Mouse (Mus musculus) spleen, postnatal 14 days (tissue): ENCODE measurements around the gene Wtap.
"Not testable (repeated sequence)": the region's sequence is repeated elsewhere in the genome, so short reads cannot be mapped to it uniquely, and the experiment has no call there.

ENCODE experiments used
- DNase-seq, 2 experiments: peaks; one replicate each; pipeline ENCODE4 v3.0.0; 2021 to 2022; ENCODE audit warnings: low spot score in 2 of 2

Wtap gene

DNA sequence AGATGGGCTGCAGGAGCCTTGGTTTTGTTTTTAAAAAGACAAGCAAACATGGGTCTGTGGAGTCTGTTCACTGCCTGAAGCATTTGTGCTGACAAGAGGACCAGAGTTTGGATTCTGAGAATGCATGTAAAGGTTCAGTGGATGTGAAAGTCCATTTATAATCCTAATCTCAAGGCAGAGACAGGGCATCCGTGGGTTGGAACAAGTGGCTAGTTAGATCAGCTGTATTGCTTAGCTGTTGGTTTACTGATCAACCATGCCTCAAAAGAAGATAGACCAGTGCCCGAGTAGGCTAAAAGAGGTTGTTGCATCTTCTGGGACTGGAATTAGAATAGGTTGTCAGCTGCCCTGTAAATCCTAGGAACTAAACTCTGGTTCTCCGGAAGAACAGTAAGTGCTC lies 30.5 kb downstream of the Wtap start:
- no peak for DNase-seq

DNA sequence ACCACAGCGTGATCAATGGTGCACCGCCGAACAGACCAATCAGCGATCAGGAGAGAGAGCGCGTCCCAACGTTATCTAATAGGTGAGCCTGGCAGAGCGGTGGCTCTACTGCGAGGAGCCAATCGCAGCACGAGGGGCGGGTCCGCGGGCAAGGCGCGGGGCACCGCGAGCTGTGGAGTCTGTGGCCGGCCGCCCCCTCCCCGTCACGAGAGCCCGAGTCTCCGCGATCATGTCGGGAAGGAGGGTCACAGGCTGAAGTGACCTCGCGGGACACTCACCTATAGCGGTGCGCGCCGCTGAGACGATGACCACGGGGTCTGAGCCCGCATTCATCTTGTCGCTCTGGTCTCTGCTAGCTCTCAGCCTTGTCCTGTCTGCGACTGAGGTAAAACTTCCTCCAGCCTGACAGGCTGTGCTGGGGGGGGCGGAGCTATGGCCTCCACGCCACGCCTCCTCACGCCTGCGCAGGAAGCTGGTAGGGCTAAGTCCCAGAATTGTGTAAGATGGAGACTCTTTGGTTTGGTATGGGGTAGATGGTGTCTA lies 33.6 kb downstream of the Wtap start, which contains the start of gene Acat2:
Acat2 (minus strand) TSS at position 417 of the 543 bp plus-strand sequence.
- peak; percentile 87 to 90 for DNase-seq

DNA sequence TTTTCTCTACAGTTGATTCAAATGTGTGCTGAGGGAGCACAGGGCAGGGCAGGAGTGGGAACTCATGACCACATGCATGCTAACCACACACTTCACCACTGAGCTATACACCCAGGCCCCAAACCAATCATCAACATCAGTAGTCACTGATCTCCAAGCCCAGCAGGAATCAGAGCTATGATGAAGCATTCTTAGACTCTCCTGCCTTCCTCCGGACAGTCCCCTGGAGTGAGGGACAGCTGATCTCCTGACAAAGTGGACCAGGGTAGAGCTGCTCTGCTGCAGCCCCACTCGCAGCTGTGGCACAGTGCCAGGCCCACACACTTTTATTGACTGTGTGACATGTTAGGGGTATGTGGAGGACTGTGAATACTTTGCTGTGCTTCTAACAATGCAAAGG lies 34.6 kb downstream of the Wtap start:
- DNase-seq: not testable (repeated sequence)

DNA sequence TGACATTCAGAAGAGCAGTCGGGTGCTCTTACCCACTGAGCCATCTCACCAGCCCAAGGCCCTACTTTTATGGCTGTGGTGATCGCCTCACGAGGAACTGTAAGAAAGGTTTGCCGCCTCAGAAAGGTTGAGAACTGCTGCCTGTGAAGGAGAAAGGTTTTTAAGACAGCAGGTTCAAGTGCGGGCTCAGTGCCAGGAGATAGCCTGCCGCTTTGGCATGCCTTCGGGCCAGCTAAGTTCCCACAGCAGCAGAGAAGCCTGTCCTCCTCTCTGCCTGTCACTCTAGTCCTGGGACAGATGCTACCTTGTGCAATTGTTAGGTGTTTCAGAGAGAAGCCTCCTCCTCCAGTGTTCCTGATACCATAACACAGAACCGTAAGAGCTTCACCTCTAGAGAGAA lies 37.3 kb downstream of the Wtap start:
- no peak for DNase-seq

DNA sequence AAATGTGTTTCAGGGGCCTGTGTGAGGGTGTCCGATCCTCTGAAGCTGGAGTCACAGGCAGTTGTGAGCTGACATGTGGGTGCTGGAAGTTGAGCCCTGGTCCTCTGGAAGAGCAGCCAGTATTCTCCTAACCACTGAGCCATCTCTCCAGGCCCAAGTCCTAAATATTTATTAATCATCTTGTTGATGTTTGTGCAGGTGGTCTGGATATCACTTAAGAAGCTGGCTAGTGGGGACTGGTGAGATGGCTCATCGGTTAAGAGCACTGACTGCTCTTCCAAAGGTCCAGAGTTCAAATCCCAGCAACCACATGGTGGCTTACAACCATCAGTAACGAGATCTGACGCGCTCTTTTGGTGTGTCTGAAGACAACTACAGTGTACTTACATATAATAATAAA lies 44.3 kb downstream of the Wtap start:
- no peak for DNase-seq

DNA sequence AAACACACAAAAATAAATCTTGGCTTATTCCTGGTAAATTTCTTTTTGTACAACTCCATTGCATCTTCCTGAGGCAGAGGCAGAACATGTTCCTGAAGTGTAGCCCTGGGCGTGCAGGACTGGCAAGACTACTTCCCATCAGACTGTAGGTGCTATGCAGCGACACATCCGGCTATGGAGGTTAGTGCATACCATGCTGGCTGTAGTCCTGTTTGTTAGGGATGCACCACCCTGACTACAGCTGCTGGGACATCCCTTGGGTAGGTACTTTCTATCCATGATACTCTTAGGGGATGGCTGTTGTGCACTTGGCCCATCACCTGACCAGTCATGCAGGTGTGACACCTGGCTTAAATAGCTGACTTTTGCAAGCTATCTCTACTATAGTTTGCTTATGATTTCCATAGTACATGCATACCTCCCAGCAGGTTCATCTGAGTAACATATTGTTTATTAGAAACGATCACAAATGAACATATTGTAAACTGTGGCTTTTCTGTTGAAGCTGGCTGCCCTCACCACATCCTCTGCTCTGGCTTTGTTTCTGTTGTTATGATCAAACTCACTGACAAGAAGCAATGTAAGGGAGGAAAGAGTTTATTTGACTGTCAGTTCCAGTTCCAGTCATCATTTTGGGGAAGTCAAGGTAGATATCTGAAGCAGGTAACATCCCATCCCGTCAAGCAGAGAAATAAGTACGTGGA lies 51.4 kb downstream of the Wtap start:
- DNase-seq: no peak

DNA sequence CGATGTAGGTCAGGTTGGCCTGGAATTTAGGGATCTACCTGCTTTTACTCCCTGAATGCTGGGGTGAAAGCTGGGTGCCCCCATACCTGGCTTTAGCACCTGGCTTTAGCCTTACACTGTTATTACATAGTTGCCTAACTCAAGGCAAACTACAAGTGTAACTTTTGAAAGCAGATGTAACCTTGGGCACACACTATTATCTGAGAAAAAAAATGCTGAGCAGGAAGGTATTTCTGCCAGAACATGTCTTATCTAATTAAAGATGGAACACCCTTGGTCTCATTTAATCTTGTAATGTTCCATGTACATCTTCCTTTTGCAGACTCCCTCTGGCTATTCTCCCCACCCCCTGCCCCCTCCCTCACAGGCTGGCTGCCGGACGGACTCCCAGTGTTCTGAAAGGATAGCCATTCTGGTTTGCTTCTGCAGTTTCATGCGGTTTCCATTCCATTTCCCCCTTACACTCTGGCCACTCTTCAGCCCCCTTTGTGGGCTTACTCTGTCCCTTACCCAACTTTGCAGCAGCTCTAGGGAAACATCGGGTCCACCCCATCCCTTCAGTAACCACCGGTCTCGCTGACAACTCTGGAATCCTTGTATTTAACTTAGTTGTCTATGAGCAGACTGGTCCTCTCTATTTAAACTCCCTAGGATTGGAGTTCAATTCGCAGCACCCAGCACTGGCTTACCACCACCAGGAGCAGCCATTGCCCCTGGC lies 52.3 kb downstream of the Wtap start:
- no peak for DNase-seq

DNA sequence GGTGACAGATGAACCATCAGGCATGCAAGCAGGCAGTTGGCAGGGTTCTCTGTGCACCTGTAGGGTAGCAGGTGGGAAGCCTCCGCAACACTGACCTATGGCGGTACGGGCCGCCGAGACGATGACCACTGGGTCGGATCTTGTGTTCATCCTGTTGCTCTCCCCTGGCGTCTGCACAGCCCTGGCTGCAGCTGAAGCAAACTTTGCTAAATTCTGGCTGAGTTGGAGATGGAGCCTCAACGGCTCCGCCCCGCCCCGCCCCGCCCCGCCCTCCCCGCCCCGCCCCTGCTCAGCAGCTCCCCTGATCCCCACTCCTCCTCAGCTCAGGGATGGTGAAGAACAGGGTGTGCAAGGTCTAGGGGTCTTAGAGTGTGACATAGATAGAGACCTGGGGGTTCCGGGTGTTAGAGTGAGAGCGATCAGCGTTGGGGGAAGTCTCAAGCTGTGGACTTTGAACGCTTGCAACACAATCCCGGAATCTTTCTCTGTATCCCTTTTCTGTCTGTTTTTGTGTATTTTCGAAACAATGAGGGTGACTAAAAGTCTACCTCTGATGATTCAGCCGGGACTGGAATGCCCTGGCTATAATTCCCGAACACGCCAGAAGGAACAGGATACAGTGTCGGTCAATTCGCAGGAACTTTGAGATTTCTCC lies 53.7 kb downstream of the Wtap start, which contains the start of gene Acat3:
Acat3 (minus strand) TSS at position 450 of the 655 bp plus-strand sequence.
- no peak for DNase-seq

DNA sequence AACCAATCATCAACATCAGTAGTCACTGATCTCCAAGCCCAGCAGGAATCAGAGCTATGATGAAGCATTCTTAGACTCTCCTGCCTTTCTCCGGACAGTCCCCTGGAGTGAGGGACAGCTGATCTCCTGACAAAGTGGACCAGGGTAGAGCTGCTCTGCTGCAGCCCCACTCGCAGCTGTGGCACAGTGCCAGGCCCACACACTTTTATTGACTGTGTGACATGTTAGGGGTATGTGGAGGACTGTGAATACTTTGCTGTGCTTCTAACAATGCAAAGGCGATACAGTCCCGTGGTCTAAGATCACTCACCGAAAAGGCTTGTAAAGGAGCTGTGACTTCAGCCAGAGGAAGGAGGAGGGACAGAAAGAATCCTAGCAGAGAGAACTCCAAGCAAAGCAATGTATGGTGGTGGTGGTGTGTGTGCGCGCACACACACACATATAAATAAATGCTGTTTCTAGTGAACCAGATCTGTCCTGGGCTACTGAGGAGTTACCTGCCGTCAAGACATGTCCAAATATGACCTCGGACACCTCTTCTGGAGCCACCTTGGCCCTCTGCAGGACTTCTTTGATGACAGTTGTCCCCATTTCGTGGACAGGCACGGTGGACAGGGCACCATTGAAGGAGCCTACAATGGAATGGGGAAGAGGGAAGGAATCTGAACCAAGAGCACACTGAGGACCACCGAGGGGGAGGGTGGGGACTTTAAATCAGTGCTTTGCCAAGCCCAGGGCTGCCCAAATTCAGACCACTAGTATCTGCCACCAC lies 54.4 kb downstream of the Wtap start:
- DNase-seq: not testable (repeated sequence)

DNA sequence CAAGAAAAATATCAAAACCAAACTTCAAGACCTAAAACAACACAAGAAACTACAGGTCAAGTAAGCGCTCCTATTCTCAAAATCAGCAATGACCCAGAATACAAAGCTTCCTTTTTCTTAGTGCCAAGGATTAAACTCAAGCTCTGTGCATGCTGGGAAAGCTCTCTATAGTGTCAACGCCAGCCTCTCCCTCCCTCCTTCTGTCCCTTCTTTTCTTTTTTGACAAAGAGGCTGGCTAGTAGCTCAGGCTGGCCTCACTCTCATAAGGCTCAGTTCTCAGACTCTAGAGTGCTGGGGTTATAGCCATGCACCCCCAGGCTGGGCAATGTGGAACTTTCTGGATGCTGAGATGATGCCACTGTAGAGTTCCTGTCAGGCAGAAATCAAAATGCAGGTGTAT lies 55.9 kb downstream of the Wtap start:
- no peak for DNase-seq

DNA sequence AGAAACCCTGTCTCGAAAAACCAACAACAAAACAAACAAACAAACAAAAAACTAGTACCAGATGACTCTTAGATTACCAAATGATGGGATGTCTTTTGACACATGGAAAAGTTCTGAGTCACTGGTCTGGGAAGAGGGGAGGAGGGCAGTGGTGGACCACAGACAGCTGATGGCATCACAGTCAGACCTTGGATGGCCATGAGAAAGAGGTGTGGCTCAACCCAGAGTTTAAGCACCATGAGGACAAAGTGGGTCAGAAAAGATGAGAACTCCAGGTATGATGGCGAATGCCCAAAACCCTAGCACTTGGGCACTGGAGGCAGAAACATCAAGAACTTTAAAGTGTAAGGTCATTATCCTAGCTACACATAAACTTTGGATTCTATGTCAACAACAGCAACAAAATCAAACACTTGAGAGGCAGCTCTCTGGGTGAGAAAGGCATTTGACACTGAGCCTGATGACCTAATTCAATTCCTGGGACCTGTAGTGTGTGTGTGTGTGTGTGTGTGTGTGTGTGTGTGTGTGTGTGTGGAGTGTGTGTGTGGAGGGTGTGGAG lies 56.5 kb downstream of the Wtap start:
- no peak for DNase-seq

DNA sequence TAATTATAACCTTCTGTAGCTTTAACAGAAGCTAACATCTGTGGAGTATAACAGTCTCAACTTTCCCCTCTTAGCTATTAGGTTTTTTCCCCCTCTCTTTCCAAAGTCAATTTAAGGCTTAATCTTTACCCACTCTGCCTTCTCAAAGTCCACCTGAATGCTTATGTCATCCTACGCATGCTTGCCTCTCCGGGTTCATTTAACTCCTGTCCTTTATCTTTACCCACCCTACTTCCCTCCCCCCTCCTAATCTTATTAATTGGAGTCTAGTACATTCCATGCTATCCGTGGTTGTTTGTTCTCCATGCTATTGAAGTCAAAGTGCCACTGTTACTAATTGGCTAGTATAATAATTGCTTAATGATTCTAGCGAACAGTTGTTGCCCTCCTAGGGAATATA lies 58.2 kb downstream of the Wtap start:
- DNase-seq: no peak

DNA sequence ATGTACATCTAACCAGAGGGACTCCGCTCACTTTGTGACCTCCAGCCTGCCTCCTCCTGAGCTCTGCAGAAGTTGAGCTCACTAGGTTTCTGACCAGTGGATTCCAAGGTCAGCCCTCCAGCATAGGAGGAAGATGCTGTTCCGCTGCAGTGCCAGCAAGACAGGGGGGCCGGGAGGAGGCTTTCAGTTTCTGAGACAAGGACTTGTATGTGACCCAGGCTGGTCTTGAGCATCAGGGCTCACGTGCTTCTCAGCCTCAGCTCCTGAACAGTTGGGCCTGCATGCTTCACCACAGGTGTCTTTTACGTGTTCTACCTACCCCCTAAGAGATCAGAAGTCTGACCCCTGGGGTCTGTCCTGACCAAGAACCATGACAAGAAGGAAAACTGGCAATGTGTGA lies 62.4 kb downstream of the Wtap start:
- DNase-seq: not testable (repeated sequence)

DNA sequence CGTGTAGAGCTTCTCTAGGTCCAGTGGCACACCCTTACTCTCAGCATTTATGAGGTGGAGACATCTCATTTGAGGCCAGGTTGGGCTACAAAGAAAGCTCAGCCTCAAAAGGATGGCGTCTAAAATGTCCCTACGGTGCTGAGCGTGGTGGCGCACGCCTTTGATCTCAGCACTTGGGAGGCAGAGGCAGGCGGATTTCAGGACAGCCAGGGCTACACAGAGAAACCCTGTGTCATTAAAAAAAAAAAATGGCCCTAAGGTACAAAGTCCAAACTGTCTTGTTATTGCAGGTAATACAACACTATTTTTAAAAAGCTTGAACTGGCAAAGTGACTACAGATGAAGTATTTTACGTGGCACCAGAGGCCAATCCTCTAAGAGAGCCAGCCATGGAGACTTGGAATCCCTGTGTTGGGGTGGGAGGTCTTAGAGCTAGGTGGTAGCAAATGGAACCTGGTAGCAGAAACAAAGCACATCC lies 68.2 kb downstream of the Wtap start:
- no peak for DNase-seq

DNA sequence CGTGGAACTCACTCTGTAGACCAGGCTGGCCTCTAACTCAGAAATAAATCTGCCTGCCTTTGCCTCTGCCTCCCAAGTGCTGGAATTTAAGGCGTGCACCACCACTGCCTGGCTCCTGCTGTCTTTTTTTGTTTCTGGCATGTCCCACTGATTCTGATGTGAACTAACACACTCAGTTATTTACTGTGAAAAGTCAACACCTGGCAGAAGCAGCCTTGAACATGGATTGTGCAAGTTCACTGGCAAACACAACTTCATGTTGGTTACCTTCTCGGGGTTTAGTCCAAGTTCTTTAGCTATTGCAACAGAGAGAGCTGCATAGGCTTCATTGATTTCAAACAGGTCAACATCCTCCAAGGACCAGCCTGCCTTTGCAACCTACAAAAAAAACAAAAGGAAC lies 69.0 kb downstream of the Wtap start:
- DNase-seq: no peak

DNA sequence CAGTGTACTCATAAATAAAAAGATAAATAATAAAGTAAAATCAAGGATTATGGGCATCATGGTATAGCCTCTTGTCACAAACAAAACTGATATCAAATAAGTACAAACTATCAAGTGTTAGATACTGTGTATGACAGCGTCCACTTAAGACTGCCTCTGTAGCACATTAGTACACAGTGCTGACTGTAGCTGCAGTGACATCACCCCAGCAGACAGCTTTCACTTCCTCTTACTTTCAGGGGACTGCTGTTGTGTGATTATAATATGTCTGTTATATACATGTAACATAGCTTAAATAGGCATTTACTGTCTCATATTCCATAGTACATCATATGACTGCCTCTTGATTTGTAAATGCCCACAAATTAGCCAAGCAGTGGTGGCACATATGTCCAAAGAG lies 72.9 kb downstream of the Wtap start:
- no peak for DNase-seq
